Mouse (Mus musculus) thymus, postnatal 10 days (tissue): Measurements from ENCODE around the gene Rad9b.

Experiments used
- DNase-seq, 2 experiments: peaks; one replicate each; pipeline ENCODE4 v3.0.0; 2021; ENCODE audit warnings: low spot score in 2 of 2

Rad9b gene

GRCm38 (mm10) chr5:122285029-122285766 is 68.8 kb downstream of the Rad9b start:
- DNase-seq, result peak; percentile 66 to 72

GRCm38 (mm10) chr5:122284183-122285028 is 69.6 kb downstream of the Rad9b start, which contains the start of gene Pptc7:
Pptc7 (plus strand) TSS chr5:122284365.
- DNase-seq, result peak; percentile 89 to 95

GRCm38 (mm10) chr5:122283828-122284182 is 70.2 kb downstream of the Rad9b start:
- DNase-seq, result no peak

- DNase-seq, result no peak
Observed at GRCm38 (mm10) chr5:122280827-122281462, 73.1 kb downstream of the Rad9b start.

GRCm38 (mm10) chr5:122280422-122280826 is 73.6 kb downstream of the Rad9b start:
- no peak for DNase-seq

GRCm38 (mm10) chr5:122279799-122280421 is 74.1 kb downstream of the Rad9b start:
- no peak for DNase-seq

- no peak for DNase-seq
Observed at GRCm38 (mm10) chr5:122278946-122279345, 75.1 kb downstream of the Rad9b start.

GRCm38 (mm10) chr5:122274785-122275184 is 79.2 kb downstream of the Rad9b start:
- DNase-seq, result peak; percentile 83 to 91
